Mouse (Mus musculus): ENCODE measurements around the gene Myt1. TPM values are rescaled to one million over a fixed set of nuclear protein-coding genes. Genes with fewer than 3 reads are reported as not detected.

Gene Myt1
- not detected for total RNA-seq (2023)

GRCm38 (mm10) chr2:181763006-181763830 is at the start of gene Myt1:
Myt1 (plus strand) TSS chr2:181763332.

DNA sequence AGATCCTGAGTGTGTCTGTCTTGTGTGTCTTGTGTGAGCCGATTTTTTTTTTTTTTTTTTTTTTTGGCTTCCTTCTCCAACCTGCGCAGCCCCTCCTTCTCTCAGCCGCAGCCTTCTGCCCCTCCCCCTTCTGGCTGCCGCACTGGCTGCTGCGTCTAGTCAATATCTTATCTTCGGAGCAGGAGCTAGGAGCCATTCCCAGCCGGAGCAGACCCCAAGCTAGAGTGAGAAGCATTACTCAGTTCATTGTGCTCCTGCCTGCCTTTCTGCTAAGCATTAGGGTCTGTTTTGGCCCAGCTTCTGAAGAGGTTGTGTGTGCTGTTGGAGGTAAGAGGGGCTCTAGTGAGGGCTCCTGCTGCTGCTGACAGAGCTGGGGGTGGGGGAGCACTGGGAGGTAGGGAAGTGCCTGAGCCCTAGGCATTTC is 48.2 kb upstream of the Myt1 start, which contains the start of gene Oprl1:
Gene Oprl1, plus strand, starts transcription at position 114 of the 424 bp plus-strand sequence.

DNA sequence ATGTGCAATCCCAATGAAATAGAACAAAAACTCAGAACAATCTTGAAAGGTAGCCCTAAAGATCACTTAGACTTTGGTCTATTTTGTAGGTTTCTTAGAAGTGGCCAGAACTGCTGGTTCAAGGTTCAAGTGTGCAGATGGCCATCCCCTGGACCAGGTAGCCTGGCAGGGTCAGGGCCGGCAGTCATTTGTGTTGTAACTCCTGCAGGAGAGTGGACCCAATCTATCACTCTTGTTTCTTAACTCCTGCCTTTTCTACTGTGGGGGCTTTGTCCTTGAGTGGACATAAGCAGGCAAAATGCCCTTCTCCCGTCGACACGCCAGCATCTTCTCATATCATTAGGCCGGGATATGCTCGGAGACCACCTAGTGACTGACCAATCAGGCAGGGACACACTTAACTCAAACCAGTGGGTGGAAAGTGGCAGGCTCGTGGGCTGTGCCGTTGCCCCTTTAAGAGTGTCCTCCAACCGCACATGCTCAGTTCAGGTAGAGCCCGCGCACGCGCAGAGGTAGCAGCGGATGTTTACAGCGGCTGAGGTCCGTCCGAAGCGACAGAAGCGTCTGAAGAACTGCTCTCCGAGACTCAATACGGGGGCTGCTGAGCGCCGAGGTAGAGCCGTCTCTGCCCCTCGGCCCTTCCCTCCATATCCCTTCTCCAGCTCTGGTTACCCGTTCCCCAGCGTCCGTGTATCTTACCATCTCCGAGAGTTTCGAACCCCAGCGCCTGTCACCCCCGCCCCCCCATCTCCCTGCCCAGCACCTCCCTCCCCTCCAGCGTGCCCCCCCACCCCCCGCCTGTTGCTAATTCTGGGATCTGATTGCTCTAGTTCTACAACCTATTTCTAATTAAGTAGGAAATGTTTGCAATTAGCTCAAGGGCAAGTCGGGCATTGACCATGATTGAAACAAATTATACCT is 74.5 kb downstream of the Myt1 start, which contains the start of gene Pcmtd2:
Gene Pcmtd2, plus strand, starts transcription at position 483 of the 921 bp plus-strand sequence.

GRCm38 (mm10) chr2:181863791-181864535 is 100.8 kb downstream of the Myt1 start, which contains the start of gene Polr3k:
Polr3k (plus strand) TSS chr2:181864337.

Other genes starting within 250 kb of the Myt1 start
- gene Dnajc5, start 242.8 kb upstream of the Myt1 start, total RNA-seq (2023), result 121 TPM
- 126 TPM for gene Uckl1, start 178.4 kb upstream of the Myt1 start, total RNA-seq (2023)
- 65.1 TPM for gene Prpf6, start 171.5 kb upstream of the Myt1 start, total RNA-seq (2023)
- 71.4 TPM for gene Zfp512b, start 170.5 kb upstream of the Myt1 start, total RNA-seq (2023)
- 10.2 TPM for gene Samd10, start 164.1 kb upstream of the Myt1 start, total RNA-seq (2023)
- not detected for gene Gm29797, start 106.3 kb upstream of the Myt1 start, total RNA-seq (2023)
- gene Sox18, start 91.7 kb upstream of the Myt1 start, total RNA-seq (2023), result 0.47 TPM
- 11.0 TPM for gene Tcea2, start 83.0 kb upstream of the Myt1 start, total RNA-seq (2023)
- gene Rgs19, start 69.4 kb upstream of the Myt1 start, total RNA-seq (2023), result 121 TPM
- gene Lkaaear1, start 64.9 kb upstream of the Myt1 start, total RNA-seq (2023), result not detected
- gene Oprl1, start 48.3 kb upstream of the Myt1 start, total RNA-seq (2023), result 1.0 TPM
- 56.6 TPM for gene Pcmtd2, start 74.5 kb downstream of the Myt1 start, total RNA-seq (2023)
- 16.3 TPM for gene Polr3k, start 101.0 kb downstream of the Myt1 start, total RNA-seq (2023)
- gene Gm14496, start 227.8 kb downstream of the Myt1 start, total RNA-seq (2023), result not detected

Data from CD4-positive naive resting alpha-beta T cell, adult 57 days (primary cell).